Mouse (Mus musculus) right cerebral cortex, postnatal 4 days (tissue): Measurements from ENCODE around the gene Pcx.
"Not testable (repeated sequence)": the region's sequence is repeated elsewhere in the genome, so short reads cannot be mapped to it uniquely, and the experiment has no call there.

Experiments used
- DNase-seq: peaks from one replicate; pipeline ENCODE4 v3.0.0-alpha.2; 2022

Pcx gene

DNA sequence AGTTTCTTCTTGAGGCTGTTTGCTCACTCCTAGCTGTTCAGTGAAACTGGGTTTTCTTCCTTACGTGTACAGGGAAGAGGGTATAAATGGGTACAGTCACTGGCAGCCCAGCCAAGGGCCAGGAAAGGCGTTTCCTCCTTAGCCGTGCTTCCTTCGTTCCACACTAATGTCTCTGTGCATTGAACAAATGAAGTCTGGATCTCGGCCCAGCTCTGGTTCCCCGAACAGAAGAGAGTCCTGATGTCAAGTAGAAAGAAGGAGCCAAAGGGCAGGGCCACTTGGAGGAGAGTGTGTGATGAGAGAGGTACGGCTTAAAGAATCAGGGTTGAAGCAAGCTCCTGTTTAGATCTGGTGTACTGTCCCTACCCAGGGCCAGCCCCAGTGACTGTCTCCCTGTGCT is 44.8 kb downstream of the Pcx start:
- no peak for DNase-seq

DNA sequence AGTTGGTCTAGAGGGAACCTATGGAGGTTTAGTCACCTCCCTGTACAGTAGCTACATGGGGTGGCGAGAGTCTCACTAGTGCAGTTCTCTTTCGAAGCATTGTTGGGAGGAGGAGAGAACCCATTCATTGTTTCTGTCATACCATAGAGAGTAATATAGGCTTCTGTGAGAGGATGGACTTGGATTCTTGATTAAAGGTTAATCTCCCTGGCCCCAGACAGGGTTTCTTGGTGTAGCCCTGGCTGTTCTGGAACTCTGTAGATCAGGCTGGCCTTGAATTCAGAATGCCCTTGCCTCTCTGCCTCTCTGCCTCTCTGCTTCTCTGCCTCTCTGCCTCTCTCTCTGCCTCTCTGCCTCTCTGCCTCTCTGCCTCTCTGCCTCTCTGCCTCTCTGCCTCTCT is 46.5 kb downstream of the Pcx start:
- DNase-seq = no peak

DNA sequence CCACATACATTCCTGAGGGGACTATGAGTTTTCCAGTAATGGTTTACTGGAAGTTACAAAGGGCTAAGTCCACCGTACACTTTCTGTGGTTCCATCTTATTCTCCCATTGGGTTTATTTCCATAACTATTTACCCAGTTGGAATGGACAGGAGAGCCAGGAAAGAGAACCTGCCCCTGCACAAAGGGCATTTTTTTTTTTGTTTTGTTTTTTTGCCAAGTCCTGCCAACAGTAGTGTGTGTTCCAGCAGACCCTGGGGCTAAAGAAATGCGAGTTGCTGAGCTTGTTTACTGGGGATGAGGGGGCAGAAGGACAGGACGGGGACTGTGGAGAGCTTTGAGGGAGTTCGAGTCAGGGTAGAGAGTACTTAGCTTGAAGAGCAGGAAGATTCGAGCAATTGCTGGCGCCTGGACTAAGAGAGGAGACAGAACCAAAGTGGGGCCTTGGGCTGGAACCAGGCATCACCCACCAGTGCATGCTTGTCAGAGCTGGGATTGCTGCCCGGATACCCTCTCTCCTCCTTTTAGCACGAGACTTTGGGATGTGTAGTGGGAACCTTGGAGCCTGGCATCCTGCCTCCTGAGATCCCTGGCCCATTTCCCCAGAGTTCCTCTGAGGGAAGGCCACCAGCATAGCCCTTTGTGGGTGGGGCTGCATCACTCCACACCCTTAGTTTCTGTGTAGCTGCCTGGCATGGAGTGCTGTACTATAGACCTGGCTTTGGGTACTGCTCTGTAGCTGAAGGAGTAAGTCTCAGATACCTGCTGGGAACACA is 47.7 kb downstream of the Pcx start:
- DNase-seq = peak; percentile 65

- DNase-seq = no peak
Observed at GRCm38 (mm10) chr19:4558570-4558955, 48.3 kb downstream of the Pcx start.

DNA sequence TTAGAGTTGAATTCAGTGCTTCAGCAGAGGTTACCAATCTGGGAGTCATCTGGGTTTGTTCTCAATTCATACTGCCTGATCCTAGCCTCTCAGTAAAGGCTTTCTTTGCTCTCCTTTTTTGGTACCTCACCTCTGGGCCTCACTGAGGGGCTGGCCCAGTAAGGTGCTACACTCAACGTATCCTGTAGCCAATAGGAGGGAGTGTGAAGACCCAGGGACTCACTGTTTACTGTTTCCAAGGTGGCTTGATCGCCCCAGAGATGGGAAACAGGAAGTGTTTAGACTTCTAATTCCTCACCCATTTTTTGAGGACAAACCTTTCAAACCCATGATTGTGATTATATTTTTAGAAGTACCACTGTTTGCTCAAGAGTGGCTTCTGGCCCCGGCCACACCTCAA is 48.7 kb downstream of the Pcx start:
- no peak for DNase-seq

- DNase-seq = peak; percentile 6
Observed at GRCm38 (mm10) chr19:4559588-4559987, 49.3 kb downstream of the Pcx start.

- DNase-seq = no peak
Observed at GRCm38 (mm10) chr19:4560205-4560604, 49.9 kb downstream of the Pcx start.

- DNase-seq = no peak
Observed at GRCm38 (mm10) chr19:4565678-4566077, 55.4 kb downstream of the Pcx start.

- no peak for DNase-seq
Observed at GRCm38 (mm10) chr19:4566880-4567279, 56.6 kb downstream of the Pcx start.

DNA sequence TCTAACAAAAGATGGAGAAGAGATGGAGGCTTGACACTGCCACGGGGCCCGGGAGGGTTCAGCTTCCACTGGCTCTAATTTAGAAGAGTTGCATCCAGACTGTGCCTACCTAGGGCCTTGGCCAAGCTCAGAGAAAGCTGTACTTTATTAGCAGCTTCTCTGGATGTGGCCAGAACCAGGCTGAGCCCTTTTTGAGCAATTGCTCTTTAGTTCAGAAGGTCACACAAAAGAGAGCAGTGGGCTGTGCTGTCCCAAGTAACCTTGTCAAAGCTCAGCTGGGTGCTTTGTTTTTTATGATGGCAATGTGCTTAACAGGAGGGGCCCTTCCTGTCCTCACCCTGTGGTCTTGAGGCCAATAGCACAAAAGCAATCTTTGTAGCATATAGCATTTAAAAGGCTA is 57.4 kb downstream of the Pcx start:
- DNase-seq = no peak

GRCm38 (mm10) chr19:4568832-4569231 is 58.6 kb downstream of the Pcx start:
- DNase-seq = no peak

DNA sequence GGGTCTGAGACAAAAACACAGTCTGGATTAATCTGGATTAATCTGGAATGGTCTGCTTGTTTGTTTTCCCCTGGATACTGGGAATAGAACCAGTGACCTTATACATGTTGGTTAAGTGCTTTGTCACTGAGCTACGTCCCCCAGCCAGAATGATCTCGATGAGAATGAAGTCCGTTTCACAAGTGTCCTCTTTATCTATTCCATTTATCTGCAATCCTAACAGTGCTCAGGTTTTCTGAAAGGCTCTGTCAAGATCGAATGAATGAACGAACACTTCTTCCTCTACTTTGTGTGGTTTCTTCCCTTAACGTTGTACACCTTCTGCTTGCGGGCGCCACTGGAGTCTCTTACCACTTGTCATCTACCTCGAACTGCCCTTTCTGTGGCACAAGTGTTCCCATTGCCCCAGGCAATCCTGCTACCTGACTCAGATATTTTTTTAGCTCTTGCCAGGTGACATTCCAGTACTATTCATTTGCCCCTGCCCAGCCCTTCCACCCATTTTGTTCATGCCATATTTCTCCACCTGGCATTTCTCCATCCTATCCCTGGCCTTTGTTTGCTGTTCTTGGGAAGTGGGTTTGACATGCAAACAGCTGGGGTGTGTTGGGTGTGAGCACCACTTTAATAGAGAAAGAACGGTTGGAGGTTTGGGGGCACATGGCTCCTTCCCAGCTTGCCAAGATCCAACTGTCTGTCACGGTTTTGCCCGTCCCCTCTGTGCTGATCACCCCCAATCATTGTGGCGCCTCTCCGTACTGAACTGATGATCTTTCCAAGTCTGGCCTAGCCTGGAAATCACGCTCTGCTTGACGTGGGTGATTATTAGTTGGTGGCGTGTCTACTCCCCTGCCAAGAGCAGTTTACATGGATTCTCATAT is 59.3 kb downstream of the Pcx start:
- DNase-seq = no peak

- DNase-seq = no peak
Observed at GRCm38 (mm10) chr19:4570237-4570613, 60.0 kb downstream of the Pcx start.

DNA sequence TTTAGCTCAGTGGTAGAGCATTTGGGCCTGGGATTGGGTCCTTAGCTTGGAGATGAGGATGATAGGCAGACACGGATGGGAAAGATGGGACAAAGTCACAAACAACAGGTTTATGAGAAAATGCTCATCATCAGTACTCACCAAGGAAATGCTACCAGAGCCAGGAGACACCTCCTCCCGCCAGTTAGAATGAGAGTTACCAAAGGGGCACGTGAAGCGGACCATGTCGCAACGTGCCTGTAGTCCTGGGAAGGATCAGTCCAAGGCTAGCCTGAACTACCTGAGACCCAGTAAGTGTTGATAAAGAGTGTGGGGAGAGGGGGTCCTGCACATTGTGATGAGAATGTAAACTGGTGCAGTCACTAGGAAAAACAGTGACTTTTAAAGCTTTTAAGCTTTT is 60.5 kb downstream of the Pcx start:
- no peak for DNase-seq

DNA sequence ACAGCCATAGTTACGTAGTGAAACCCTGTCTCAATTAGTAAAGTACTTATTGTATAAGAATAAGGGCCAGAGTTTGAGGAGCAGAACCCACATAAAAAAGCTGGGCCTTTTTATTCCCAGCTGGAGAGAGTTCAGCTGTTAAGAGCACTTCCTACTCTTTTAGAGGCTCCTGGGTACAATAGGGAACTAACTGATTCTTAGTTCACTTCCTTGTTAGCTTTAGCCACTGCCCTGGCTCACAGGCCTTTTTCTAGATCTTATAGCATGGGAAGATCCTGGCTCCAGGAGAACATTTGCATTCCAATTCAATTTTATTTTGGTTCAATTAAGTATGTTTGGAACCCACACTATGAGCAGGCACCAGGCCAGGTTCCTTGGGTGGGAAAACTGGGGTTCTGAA is 61.4 kb downstream of the Pcx start:
- DNase-seq = no peak

GRCm38 (mm10) chr19:4572061-4572460 is 61.8 kb downstream of the Pcx start:
- DNase-seq = no peak

GRCm38 (mm10) chr19:4572467-4572866 is 62.2 kb downstream of the Pcx start:
- DNase-seq = no peak

DNA sequence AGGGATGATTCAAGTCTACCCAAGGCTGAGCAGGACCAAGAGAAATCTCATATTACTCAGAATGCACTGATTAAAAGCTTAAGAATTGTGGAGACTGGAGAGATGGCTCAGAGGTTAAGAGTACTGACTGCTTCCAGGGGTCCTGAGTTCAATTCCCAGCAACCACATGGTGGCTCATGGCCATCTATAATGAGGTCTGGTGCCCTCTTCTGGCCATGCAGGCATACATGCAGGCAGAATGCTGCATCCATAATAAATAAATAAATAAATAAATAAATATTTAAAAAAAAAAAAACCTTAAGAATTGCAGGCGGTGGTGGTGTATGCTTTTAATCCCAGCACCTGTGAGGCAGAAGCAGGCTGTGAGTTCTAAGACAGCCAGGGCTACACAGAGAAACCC is 63.0 kb downstream of the Pcx start:
- no peak for DNase-seq

DNA sequence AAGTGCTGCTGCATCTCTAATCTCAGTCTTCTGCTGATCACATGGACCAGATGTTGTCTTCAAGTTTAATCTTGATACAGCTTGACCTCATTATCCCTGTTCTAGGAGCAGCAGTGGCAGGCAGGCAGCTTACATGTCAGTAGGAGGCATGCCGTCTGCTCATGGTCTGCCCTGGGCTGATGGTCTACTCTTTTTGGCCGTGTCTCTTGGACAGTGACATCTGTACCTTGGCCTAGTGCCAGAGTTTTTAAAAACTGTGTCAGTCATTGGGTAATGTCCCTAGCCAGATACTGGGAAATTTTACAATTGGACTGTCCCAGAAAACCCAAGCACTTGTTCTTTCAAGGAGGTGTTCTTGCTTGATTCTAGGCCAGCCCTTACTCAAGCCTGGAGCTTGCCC is 68.5 kb downstream of the Pcx start:
- DNase-seq = no peak

- no peak for DNase-seq
Observed at GRCm38 (mm10) chr19:4579296-4579695, 69.0 kb downstream of the Pcx start.

DNA sequence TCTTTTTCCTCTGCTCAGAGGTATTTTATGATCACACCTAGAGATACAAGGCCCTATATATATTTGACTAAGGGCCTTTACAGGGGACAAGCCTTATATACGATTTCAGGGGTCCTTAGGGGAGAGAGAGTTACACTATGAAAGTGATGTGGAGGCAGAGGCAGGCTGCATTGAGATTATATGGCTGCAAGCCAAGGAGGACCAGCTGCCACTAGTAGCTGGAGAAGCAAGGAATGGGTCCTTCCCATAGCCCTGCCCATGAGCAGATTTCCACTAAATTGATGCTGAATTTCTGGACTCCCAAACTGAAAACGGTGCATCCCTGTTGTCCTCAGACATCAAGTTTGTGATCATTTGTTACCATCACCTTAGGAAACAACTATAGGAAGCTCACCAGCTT is 73.6 kb downstream of the Pcx start:
- no peak for DNase-seq

DNA sequence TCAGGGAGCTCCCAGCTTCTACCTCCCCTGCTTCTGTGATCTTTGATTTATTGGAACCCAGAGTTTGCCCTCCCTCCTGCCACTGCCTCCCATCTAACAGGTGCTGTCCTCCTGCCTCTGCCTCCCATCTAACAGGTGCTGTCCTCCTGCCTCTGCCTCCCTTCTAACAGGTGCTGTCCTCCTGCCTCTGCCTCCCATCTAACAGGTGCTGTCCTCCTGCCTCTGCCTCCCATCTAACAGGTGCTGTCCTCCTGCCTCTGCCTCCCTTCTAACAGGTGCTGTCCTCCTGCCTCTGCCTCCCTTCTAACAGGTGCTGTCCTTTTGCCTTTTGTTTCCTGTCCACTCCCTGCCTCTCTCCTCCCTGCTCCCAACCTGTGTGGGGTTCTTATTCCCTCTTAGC is 76.5 kb downstream of the Pcx start:
- DNase-seq = not testable (repeated sequence)

GRCm38 (mm10) chr19:4587426-4587825 is 77.2 kb downstream of the Pcx start:
- no peak for DNase-seq

- no peak for DNase-seq
Observed at GRCm38 (mm10) chr19:4588430-4588829, 78.2 kb downstream of the Pcx start.
